Mouse (Mus musculus) CH12F3 (cell line): ENCODE data around the gene Ttc34.

Experiments
- in situ Hi-C: fragments of 300-500 bp; cut with MboI; formaldehyde crosslinking; loops from 2 replicates; pipeline ENCODE4 v1.14.3; 2020; ENCODE audit warnings: low sequenced_read_pairs

The Ttc34 gene

DNA sequence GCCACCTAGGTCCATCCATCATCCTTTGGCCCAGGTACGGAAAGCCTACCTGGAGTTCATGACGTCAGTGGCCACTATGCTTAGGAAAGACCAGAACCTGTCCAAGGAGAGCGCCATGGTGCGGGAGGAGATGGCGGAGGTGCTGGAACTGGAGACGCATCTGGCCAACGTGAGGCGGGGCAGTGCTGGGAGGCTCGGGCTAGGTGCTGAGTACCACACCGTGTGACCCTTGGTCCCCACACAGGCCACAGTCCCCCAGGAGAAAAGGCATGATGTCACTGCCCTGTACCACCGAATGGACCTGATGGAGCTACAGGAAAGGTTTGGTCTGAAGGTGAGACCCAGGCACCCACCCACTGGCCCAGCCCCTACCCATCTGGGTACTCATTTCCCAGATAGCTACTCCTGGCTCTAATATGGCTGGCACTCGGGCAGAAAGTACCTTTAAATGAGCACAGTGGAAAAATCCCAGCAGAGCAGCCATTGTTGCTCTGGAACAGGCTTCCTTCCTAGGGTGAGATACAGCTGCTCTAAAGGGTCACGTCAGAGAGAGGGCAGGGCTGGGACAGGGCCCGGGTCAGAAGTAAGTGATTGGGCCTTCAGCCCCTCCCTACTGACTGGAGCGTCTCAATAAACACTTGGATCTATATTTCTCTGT is 50.5 kb downstream of the Ttc34 start:
- in situ Hi-C loops = loop anchor here (25.0 kb wide), 1 partner anchor 350 kb away; the partner anchor contains the start of gene Faap20

DNA sequence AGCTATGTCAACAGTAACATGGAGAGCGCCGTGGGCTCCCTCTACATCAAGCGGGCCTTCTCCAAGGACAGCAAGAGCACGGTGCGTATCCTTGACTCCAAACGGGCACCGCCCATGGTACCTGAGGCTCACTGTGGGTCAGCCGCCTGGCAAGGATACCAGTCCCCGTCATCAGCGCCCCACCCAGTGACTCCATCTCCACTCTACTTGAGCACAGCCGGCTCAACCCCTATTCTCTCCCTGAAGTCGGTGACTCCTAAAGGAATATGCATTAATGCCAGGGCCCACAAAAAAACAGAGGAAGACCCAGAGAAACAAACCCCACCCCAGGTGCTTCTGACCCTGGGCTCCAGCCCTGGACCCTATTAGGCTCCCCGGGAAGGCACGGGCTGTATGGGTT is 53.6 kb downstream of the Ttc34 start:
- in situ Hi-C loops = loop anchor here (25.0 kb wide), 1 partner anchor 346 kb away; the partner anchor contains the start of gene Faap20

- in situ Hi-C loops = loop anchor here (25.0 kb wide), 1 partner anchor 342 kb away; the partner anchor contains the start of gene Faap20
These were observed 58.3 kb downstream of the Ttc34 start for GRCm38 (mm10) chr4:154895549-154895948.

- in situ Hi-C loops = loop anchor here (25.0 kb wide), 1 partner anchor 339 kb away; the partner anchor contains the start of gene Faap20
These were observed 60.6 kb downstream of the Ttc34 start for GRCm38 (mm10) chr4:154897676-154898465.

- in situ Hi-C loops = loop anchor here (25.0 kb wide), 1 partner anchor 339 kb away; the partner anchor contains the start of gene Faap20
These were observed 61.5 kb downstream of the Ttc34 start, which contains the start of gene Fam213b for GRCm38 (mm10) chr4:154898506-154899446. TSS of gene Fam213b (minus strand) at chr4:154899135.

- in situ Hi-C loops = no loop called here
These were observed 65.1 kb downstream of the Ttc34 start for GRCm38 (mm10) chr4:154902371-154902770.

DNA sequence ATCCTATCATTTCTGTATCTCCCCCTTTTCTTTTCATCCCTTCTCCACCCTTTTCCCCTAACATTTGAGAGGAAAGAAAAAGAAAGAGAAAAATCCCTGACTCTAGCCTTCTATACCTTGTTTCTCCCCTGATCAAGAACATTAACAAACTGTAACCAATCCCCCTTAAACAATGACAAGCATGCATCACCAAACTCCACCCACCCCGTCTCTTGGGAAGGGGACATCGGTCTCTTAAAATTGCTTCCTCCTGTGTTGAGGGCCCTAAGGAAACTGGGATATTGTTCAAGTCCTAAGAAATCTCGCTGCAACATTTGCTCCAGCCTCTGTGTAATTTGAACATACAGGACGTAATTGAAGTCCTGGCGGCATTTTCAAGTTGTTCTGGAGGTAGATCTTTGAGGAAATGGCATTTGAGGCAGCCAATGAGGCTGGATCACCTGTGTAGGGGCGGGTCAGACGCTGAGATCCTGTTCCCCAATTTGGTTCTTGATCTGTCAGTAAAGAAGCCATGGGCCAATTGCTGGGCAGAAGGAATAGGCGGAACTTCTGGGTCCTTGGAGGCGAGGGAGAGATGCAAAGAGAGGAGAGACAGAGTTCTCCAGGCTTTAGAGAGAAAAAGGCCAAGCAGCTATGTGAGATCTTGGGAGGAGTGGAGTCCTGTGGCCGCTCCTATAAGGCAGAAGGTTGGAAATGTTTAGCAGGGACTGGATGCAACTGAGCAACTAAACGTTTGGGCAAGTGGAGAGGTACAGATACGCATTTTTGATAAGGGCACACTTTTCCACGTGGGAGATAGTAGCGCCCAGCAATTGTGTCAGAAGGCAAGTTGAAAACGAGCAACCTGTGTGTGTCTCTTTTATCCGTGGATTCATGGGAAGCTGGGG is 67.2 kb downstream of the Ttc34 start:
- in situ Hi-C loops = no loop called here

GRCm38 (mm10) chr4:154907833-154908232 is 70.6 kb downstream of the Ttc34 start:
- in situ Hi-C loops = no loop called here

DNA sequence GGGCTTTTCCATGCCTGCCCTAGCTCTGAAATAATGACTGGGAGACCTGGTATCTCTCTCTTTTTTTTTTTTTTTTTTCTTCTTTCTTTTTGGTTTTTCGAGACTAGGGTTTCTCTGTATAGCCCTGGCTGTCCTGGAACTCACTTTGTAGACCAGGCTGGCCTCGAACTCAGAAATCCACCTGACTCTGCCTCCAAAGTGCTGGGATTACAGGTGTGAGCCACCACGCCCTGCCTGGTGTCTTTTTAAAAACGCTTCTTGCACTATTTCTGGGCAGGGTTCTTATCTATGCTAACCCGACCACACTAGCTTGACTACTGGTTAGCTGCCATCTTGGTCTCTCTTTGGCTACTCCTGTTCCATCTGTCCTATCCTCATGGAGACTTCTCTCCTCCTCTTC is 71.2 kb downstream of the Ttc34 start:
- in situ Hi-C loops = no loop called here

DNA sequence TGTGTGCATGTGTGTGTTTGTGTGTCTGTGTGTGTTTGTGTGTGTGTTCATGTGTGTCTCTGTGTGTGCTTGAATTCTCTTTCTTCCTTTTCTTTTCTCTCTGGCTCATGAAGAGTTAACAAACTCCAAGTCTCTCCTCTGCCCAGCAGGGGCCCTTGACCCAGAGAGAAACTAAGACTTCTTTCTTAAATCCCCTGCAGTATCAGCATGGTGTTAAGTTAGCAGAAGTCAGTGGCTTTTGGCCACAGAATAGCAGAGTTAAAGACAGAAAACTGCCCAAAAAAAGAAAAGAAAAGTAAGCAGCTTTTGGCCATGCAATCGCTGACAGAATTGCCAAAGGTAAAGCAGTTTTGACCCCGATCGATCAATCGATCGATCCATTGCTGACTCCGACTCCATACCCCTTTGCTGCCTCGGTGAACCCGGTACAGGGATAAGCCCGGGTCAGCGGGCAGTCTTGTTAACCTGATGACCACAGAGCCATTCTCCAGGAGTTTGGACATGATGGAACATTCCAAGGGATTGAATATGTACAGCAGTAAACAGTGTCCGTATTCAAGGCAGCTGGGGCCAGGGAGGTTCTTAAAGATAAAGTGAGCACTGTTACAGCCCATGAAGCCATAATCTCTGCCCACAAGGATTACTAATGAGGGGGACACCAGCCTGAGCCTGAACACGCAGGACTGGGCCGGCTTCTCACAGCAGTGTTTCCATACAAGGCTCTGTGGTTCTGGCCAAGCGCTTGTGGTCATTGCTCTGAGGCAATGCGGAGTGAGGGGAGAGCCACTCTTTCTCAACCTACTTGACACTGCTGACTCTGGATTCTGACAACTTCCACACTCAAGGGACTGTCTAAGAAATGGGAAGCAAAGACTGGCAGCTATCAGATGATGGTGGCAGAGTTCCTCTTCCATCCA is 73.6 kb downstream of the Ttc34 start:
- in situ Hi-C loops = no loop called here

DNA sequence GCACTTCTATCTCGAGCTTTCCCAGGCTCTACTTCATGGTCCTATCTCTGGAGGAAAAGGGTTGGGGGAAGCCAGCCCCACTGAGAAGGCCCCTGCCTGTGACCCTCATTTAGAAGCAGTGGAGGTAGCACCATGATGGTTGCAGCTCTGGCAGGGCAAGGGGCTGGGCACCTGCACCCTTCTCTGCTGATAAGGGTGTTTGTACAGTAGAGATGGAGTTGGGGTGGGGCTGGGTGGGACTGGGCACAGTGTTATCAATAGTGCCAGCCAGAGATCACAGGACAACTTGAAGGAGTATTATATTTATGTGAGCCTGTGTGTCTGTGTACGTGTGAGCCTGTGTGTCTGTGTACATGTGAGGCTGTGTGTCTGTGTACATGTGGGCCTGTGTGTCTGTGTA is 74.4 kb downstream of the Ttc34 start:
- in situ Hi-C loops = no loop called here

DNA sequence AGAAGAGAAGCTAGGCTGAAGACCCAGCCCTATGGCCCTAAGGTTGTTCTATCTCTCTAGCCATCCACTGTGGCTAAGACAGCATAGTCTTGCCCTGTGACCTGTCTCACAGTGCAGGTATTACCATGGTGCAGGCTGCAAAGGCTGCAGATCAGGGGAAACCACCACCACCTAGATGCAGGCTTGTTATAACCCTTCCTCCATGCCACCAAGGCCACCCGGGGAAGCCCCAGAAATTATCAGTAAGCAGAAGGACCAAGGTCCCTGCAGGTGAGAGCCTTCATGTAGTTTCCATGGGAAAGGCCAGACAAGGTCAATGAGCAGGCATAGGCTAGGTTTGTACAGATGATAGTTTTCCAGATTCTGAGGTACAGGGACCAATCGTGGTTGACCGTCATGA is 76.6 kb downstream of the Ttc34 start:
- in situ Hi-C loops = no loop called here

DNA sequence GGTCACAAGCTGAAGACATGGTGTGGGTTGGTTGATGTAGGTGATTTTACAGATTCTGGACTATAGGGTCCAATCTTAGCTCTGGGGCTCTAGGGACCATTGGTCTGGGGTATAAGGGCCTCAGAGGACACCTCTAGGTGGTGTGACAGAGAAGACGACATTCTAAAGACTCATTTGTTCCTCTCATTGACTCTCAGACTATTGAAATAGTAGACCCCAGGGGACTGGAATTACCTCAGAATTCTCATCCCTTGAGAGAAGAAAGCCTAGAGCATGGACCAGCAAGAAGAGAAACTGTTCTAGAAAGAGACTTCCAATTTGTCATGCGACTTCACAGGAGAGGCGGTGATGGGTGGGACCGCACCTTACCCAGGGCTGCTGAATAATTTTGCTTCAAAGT is 77.0 kb downstream of the Ttc34 start:
- in situ Hi-C loops = no loop called here

DNA sequence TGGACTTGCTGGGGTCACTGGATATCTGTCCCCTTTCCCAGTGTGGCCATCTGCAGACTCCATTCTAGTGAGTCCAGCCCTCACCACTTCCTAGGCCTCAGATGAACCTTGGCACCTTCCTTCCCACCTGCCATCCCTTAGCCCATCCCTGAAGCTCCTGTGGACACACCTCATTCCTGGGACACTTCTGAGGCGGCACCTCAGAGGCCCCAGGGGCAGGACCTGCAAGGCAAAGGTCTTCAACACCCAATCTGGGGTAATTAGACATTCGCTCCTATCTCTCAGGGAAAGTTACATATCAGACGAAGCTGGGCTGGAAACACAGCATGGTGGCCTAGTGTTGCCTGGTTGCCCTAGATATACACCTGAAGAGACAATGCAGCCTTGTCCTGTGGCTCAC is 77.4 kb downstream of the Ttc34 start:
- in situ Hi-C loops = no loop called here

GRCm38 (mm10) chr4:154915286-154915685 is 78.0 kb downstream of the Ttc34 start:
- in situ Hi-C loops = no loop called here

- in situ Hi-C loops = no loop called here
These were observed 79.4 kb downstream of the Ttc34 start for GRCm38 (mm10) chr4:154916662-154917061.
